Mouse (Mus musculus): ENCODE results near the gene Tmem74b. TPM values are rescaled to one million over a fixed set of nuclear protein-coding genes. Genes with fewer than 3 reads are reported as not detected.

The Tmem74b gene
- not detected for total RNA-seq (2018; cell fraction: chromatin; rRNA removed)
- not detected for total RNA-seq (2018; cell fraction: cytosol; rRNA removed)
- total RNA-seq (2018; cell fraction: nucleus; rRNA removed) = not detected
- not detected in 3 replicates for polyA plus RNA-seq (2018)

DNA sequence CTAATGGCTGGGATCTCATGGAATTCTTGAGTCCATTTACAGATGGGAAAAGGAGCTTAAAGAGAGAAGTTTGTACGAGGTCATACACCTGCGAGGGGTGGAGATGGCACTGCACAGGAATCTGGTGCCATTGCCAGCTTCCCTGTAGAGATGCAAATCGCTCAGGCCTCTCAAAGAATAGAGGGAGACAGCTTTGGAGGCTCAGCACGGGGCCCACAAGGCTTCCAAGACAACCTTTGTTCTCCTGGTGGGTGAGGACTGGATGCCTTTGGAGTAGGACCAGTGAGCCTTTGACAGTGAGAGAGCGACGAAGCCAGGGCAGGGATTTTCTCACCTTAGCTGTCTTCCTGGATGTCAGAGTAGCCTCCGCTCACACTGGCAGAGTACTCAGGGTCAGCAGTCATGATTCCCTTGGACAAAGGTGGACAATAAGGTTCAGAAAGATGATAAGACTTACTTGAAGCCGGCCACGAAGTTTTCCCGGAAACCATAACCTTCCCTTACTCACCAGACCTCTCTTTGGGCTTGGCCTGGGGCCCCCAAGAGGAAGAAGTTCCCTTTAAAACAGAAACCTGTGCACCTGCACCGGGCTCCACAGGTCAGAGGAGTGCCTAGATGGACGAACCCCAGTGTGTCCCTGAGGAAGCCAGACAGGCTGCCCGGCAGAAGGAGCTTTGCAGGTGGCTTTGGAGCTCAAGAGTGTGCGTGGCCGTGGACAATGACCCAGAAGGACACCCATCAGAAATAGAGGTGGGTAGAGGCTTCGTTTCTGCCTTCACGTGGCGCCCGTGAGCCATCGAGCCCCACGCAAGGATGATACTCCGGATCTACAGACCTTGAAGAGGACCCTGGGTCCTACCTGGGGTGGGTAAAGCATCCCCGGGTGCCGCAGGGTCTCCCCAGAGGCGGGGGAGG lies at the start of gene Tmem74b:
TSS of gene Tmem74b (plus strand) at position 778 of the 915 bp plus-strand sequence.
- Histone ChIP-seq H3K4me3 (ENCODE audit: inconsistent target) (no peak within 1 kb of the TSS), H3K79me2 (ENCODE audit: inconsistent target) (no peaks in the 10 kb centered on the region), H3K27ac (no peak within 1 kb of the TSS), H3K36me3 (ENCODE audit: inconsistent target) (no peaks in the 10 kb centered on the region)
- WGBS (ENCODE audit: missing documents) = 11% methylated on average over 24 of the region's 25 CpGs

DNA sequence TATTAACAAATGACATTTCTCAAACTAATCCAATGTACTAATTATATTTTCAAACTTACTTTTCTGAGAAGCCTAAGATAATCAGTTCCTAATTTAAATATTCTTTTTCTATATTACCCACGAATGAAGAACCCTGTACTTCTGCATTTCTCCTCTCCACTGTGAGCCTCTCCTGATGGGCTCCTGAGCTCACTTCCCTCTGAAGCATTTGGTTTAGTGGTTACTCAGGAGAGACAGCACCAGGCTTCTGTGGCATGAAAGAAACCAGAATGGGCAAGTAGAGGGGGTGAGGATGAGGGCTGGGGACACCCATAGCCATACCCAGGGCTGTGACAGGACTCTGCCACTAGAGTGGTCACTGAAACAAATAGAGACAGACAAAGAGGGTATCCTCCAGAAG lies 49.8 kb upstream of the Tmem74b start:
- no peak overlapping the region for H3K27ac ChIP-seq
- no peak overlapping the region for H3K4me3 ChIP-seq (ENCODE audit: inconsistent target)
- H3K36me3 ChIP-seq (ENCODE audit: inconsistent target) = no peaks in the 10 kb centered on the region
- 0% methylated on average over 1 of the region's 1 CpGs for WGBS (ENCODE audit: missing documents)
- H3K79me2 ChIP-seq (ENCODE audit: inconsistent target) = no peaks in the 10 kb centered on the region

DNA sequence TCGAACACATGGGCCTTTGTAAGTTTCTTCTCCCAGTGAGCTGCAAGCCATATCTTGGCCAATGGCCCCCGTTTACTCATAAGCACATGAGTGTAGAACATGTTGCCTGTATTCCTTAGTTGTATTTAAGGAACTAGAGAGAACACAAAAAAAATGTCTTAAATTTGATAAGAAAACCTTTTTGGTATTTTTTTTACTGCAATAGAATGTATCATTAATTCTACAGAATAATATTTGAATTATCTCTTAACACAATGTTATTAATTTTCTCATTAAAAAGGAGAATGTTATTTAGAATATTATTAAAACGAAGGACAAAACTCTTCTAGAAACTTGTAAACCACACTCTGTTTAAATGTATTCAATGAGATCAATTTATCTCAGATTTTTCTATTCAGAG lies 33.4 kb upstream of the Tmem74b start, which contains the start of gene Rad21l:
TSS of gene Rad21l (minus strand) at position 101 of the 400 bp plus-strand sequence.
- Histone ChIP-seq H3K36me3 (ENCODE audit: inconsistent target) (no peaks in the 10 kb centered on the region), H3K4me3 (ENCODE audit: inconsistent target) (no peak within 1 kb of the TSS), H3K27ac (no peak within 1 kb of the TSS), H3K79me2 (ENCODE audit: inconsistent target) (no peaks in the 10 kb centered on the region)
- WGBS (ENCODE audit: missing documents) = 63% methylated on average over 3 of the region's 3 CpGs

- WGBS (ENCODE audit: missing documents) = 48% methylated on average over 48 of the region's 48 CpGs
- H3K36me3 ChIP-seq (ENCODE audit: inconsistent target) = no peaks in the 10 kb centered on the region
- no peak overlapping the region for H3K4me3 ChIP-seq (ENCODE audit: inconsistent target)
- H3K27ac ChIP-seq = no peak overlapping the region
- no peaks in the 10 kb centered on the region for H3K79me2 ChIP-seq (ENCODE audit: inconsistent target)
Observed at GRCm38 (mm10) chr2:151670026-151670967, 31.5 kb upstream of the Tmem74b start.

DNA sequence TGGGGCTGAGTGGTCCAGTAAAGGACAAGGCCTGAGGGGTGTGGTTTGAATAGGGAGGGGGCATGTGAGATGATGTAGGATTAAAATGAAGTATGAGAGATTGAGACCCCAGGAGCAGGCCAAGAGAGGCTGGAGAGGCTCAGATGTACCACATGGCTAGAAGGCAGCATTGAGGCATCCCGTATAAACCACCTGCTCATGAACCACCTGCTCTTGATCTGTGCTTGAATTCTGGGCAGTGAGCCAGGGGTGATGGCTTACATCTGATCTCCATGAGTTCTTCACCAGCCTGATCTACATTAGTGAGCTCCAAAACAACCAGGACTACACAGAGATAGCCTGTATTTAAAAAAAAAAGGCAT lies 30.9 kb upstream of the Tmem74b start:
- no peaks in the 10 kb centered on the region for H3K79me2 ChIP-seq (ENCODE audit: inconsistent target)
- WGBS (ENCODE audit: missing documents) = 71% methylated on average over 1 of the region's 1 CpGs
- no peak overlapping the region for H3K4me3 ChIP-seq (ENCODE audit: inconsistent target)
- H3K27ac ChIP-seq = no peak overlapping the region
- H3K36me3 ChIP-seq (ENCODE audit: inconsistent target) = no peaks in the 10 kb centered on the region

DNA sequence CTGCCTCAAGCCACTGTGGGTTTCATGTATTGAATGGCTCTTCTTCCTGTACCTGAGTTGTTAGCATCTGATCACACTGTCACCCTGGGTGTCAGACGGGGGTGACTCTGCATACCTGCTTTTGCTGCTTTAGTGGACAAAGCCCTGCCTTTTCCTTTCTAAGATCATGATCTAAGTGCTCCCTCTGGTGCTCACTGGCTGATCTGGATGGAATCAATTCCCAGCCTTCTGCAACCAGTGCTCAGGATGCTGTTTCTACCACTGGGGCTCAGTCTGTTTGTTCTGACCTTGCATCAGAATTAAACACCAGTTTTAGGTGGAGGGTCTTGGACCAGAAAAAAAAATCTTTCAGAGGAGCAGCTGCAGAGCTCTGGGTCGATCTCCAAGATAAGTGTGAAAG lies 25.6 kb upstream of the Tmem74b start:
- H3K4me3 ChIP-seq (ENCODE audit: inconsistent target) = no peak overlapping the region
- H3K36me3 ChIP-seq (ENCODE audit: inconsistent target) = no peaks in the 10 kb centered on the region
- H3K79me2 ChIP-seq (ENCODE audit: inconsistent target) = no peaks in the 10 kb centered on the region
- WGBS (ENCODE audit: missing documents) = 53% methylated on average over 2 of the region's 2 CpGs
- no peak overlapping the region for H3K27ac ChIP-seq

GRCm38 (mm10) chr2:151682357-151682756 lies 19.5 kb upstream of the Tmem74b start:
- no peak overlapping the region for H3K27ac ChIP-seq
- no peak overlapping the region for H3K4me3 ChIP-seq (ENCODE audit: inconsistent target)
- 49% methylated on average over 3 of the region's 3 CpGs for WGBS (ENCODE audit: missing documents)
- no peaks in the 10 kb centered on the region for H3K79me2 ChIP-seq (ENCODE audit: inconsistent target)
- H3K36me3 ChIP-seq (ENCODE audit: inconsistent target) = no peaks in the 10 kb centered on the region

GRCm38 (mm10) chr2:151682976-151683375 lies 18.8 kb upstream of the Tmem74b start:
- Histone ChIP-seq H3K4me3 (ENCODE audit: inconsistent target) (no peak overlapping the region), H3K36me3 (ENCODE audit: inconsistent target) (no peaks in the 10 kb centered on the region), H3K27ac (no peak overlapping the region), H3K79me2 (ENCODE audit: inconsistent target) (no peaks in the 10 kb centered on the region)
- WGBS (ENCODE audit: missing documents) = 84% methylated on average over 4 of the region's 4 CpGs

DNA sequence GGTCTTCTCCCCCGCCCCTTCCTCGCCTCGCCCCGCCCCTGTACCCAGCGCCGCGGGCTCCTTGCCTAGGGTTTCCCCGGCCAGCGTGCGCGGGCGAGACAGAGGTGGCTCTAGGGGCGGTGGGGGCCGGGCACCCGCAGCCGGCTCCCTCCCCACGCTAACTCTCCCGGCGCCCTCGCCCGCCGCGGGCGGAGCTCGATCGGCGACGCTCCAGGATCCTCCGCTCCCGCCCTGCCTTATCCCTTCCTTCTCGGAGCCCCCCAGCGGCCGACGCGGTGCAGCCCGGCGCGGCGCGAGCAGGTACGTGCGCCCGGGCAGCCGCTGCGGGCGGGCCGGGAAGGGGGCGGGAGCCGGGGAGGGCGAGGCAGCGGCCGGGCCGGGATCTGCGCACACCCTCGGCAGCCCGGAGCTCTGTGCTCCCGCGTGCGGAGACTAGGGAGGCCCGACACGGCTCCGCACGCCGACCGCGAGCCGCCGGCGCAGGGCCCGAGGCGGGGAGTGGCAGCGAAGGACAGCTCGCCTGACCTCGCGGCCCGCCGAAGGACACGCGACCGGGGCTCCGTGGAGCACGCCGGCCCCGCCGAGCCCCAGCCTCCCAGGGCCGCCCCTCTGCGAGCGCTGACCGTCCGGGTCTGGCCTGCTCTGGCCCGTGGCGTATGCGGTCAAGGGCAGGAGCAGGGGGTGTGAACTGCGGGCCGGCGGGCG lies 490 bp downstream of the Tmem74b start:
- Histone ChIP-seq H3K27ac (no peak overlapping the region), H3K36me3 (ENCODE audit: inconsistent target) (no peaks in the 10 kb centered on the region), H3K4me3 (ENCODE audit: inconsistent target) (no peak overlapping the region), H3K79me2 (ENCODE audit: inconsistent target) (no peaks in the 10 kb centered on the region)
- 3% methylated on average over 74 of the region's 97 CpGs for WGBS (ENCODE audit: missing documents)

DNA sequence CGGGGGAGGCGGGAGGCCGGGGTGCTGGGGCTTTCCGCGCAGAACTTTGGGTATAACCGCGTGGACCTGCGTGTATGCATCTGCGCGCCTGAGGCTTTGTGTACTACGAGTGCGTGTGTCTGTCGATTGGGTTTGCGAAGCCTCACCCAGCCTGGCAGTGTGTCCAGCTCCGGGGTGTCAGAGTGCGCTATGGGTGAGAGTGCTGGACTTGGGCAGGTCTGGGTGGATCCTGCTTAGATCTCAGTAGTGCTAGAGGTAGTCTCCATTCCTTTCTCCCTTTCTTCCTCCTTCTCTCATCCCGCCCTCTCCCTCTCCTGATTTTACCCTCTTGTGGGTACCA lies 1.0 kb downstream of the Tmem74b start:
- Histone ChIP-seq H3K36me3 (ENCODE audit: inconsistent target) (no peaks in the 10 kb centered on the region), H3K4me3 (ENCODE audit: inconsistent target) (no peak overlapping the region), H3K27ac (no peak overlapping the region), H3K79me2 (ENCODE audit: inconsistent target) (no peaks in the 10 kb centered on the region)
- 6% methylated on average over 13 of the region's 17 CpGs for WGBS (ENCODE audit: missing documents)

DNA sequence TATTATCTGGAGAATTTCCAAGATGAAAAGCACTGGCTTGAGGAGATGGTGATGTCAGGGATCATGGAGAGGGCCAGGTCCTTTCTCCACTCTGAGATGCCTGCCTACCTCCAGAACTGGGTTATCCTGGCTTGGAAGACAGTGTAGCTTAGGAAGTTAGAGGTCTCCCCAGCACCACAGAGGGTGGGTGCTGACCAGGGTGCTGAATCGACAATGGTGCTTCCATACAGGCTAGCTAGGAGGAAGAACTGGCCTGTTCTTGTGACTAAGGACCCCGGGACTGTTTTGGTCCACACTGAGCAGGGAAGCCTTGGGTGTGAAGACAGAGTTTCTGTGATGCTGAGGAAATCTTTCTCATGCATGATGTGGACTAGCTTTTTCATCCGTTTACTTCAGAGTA lies 10.8 kb downstream of the Tmem74b start:
- H3K4me3 ChIP-seq (ENCODE audit: inconsistent target) = no peak overlapping the region
- H3K79me2 ChIP-seq (ENCODE audit: inconsistent target) = no peaks in the 10 kb centered on the region
- WGBS (ENCODE audit: missing documents) = 42% methylated on average over 3 of the region's 3 CpGs
- H3K27ac ChIP-seq = no peak overlapping the region
- H3K36me3 ChIP-seq (ENCODE audit: inconsistent target) = peaks cover 9% of the 10 kb centered on the region

DNA sequence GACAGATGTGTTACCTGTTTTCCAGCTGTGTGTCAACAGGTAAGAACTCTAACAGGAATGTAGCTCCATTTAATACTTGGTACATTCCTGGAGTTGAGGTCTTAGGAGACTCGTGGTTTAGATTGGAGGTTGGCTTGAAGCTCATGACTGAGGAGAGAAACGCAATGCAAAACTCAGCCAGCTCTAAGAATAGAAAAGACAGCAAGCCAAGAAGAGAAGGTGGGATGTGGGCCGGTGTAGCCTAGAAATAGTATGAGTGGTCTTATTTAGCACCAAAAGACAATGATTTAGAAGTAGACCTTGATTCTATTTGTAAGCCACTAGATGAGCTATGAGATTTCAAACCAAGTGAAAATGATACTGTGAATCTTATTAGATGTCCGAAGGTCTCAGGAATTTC lies 13.7 kb downstream of the Tmem74b start:
- Histone ChIP-seq H3K4me3 (ENCODE audit: inconsistent target) (no peak overlapping the region), H3K27ac (no peak overlapping the region), H3K36me3 (ENCODE audit: inconsistent target) (peaks cover 33% of the 10 kb centered on the region), H3K79me2 (ENCODE audit: inconsistent target) (no peaks in the 10 kb centered on the region)
- WGBS (ENCODE audit: missing documents) = 90% methylated on average over 4 of the region's 4 CpGs

DNA sequence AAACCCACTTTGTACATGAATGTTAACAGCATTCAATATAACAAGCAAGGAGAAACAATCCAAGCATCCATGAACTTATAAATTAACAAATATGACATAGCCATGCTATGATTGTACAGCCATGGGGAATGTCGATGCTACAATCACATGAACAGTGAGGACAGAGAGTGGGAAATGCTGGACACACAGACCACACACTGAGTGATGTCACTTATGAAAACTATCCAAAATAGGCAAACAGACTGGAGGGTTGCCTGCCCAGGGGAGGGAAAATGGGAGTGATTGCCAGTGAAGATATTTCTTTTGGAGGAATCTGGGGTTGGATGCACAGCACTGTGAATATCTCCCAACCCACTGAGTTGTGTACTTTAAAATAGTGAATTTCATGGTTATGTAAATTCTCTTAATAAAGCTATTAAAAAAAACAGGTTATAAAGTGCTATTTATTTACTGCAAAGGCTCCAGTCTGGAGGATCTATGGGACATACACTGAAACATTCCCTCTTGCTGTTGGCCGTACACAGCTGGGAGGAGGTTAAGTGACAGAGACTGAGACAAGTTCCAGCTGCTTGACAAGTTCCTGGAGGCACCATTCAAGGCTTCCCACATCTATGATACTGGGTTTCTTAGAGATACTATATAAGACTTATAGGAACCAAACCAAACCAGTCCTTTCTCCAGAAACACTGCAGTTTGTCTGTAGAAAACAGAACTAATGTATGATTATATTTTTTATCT lies 14.7 kb downstream of the Tmem74b start:
- H3K27ac ChIP-seq = no peak overlapping the region
- H3K79me2 ChIP-seq (ENCODE audit: inconsistent target) = no peaks in the 10 kb centered on the region
- peaks cover 39% of the 10 kb centered on the region for H3K36me3 ChIP-seq (ENCODE audit: inconsistent target)
- no peak overlapping the region for H3K4me3 ChIP-seq (ENCODE audit: inconsistent target)
- 100% methylated on average over 2 of the region's 2 CpGs for WGBS (ENCODE audit: missing documents)

DNA sequence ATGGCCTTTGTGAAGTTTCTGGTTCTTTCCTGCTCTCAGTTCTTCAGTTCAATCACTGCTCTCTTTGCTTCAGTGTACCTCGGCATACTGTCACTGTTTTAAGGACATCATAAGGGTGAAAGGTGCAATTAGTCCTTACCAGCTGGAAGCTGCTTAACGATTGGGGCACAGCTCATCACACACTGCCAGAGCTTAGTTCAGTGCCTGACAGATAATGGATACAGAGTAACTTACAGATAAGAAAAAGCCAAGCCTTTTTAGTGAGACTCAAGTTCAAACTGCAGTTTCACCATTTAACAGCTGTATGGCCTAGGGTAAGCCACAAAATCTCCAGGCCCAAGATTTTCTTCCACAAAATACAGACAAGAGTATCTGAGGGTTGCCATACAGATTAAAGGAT lies 22.3 kb downstream of the Tmem74b start:
- 90% methylated on average over 2 of the region's 2 CpGs for WGBS (ENCODE audit: missing documents)
- Histone ChIP-seq H3K79me2 (ENCODE audit: inconsistent target) (no peaks in the 10 kb centered on the region), H3K4me3 (ENCODE audit: inconsistent target) (no peak overlapping the region), H3K36me3 (ENCODE audit: inconsistent target) (peaks cover 57% of the 10 kb centered on the region), H3K27ac (no peak overlapping the region)

Measured in macrophage (primary cell).